Mouse (Mus musculus): Measurements from ENCODE around the gene Arhgap22. TPM values are rescaled to one million over a fixed set of nuclear protein-coding genes. Genes with fewer than 3 reads are reported as not detected.

Gene Arhgap22
- polyA plus RNA-seq, 1 experiment: 28.1 TPM

- no peak for DNase-seq
- H3K4me1 ChIP-seq (ENCODE audit: control insufficient read depth, insufficient read depth, low read length): no peaks in the 10 kb centered on the region
- H3K4me3 ChIP-seq (replicated peaks; ENCODE audit: extremely low read depth, low read depth, low read length): no peak overlapping the region
- WGBS: 86% methylated on average over 21 of the region's 21 CpGs
- TF ChIP-seq POLR2A (IDR thresholded peaks at IDR 0.05; ENCODE audit: borderline replicate concordance, extremely low read depth, low read depth, low read length) (no peak), CTCF (IDR thresholded peaks at IDR 0.05; ENCODE audit: insufficient read depth, low read length) (no peak)
Measured at GRCm38 (mm10) chr14:33189849-33190423, 23.9 kb upstream of the Arhgap22 start.

GRCm38 (mm10) chr14:33190646-33191045 lies 23.2 kb upstream of the Arhgap22 start:
- WGBS: 65% methylated on average over 1 of the region's 1 CpGs
- H3K4me3 ChIP-seq (replicated peaks; ENCODE audit: extremely low read depth, low read depth, low read length): no peak overlapping the region
- TF ChIP-seq CTCF (IDR thresholded peaks at IDR 0.05; ENCODE audit: insufficient read depth, low read length): no peak
- no peak for TF ChIP-seq POLR2A (IDR thresholded peaks at IDR 0.05; ENCODE audit: borderline replicate concordance, extremely low read depth, low read depth, low read length)
- H3K4me1 ChIP-seq (ENCODE audit: control insufficient read depth, insufficient read depth, low read length): no peaks in the 10 kb centered on the region
- DNase-seq: no peak

GRCm38 (mm10) chr14:33193762-33194161 lies 20.1 kb upstream of the Arhgap22 start:
- no peaks in the 10 kb centered on the region for H3K4me1 ChIP-seq (ENCODE audit: control insufficient read depth, insufficient read depth, low read length)
- H3K4me3 ChIP-seq (replicated peaks; ENCODE audit: extremely low read depth, low read depth, low read length): no peak overlapping the region

GRCm38 (mm10) chr14:33194241-33194640 lies 19.6 kb upstream of the Arhgap22 start:
- no peak for DNase-seq
- 67% methylated on average over 3 of the region's 3 CpGs for WGBS
- H3K4me3 ChIP-seq (replicated peaks; ENCODE audit: extremely low read depth, low read depth, low read length): no peak overlapping the region
- no peaks in the 10 kb centered on the region for H3K4me1 ChIP-seq (ENCODE audit: control insufficient read depth, insufficient read depth, low read length)
- TF ChIP-seq POLR2A (IDR thresholded peaks at IDR 0.05; ENCODE audit: borderline replicate concordance, extremely low read depth, low read depth, low read length) (no peak), CTCF (IDR thresholded peaks at IDR 0.05; ENCODE audit: insufficient read depth, low read length) (no peak)

More at GRCm38 (mm10) chr14:33193762-33194161, 20.1 kb upstream of the Arhgap22 start:
- DNase-seq: no peak
- TF ChIP-seq POLR2A (IDR thresholded peaks at IDR 0.05; ENCODE audit: borderline replicate concordance, extremely low read depth, low read depth, low read length) (no peak), CTCF (IDR thresholded peaks at IDR 0.05; ENCODE audit: insufficient read depth, low read length) (no peak)

GRCm38 (mm10) chr14:33202161-33202560 lies 11.7 kb upstream of the Arhgap22 start:
- no peaks in the 10 kb centered on the region for H3K4me1 ChIP-seq (ENCODE audit: control insufficient read depth, insufficient read depth, low read length)
- TF ChIP-seq CTCF (IDR thresholded peaks at IDR 0.05; ENCODE audit: insufficient read depth, low read length) (no peak), POLR2A (IDR thresholded peaks at IDR 0.05; ENCODE audit: borderline replicate concordance, extremely low read depth, low read depth, low read length) (no peak)
- DNase-seq: no peak
- H3K4me3 ChIP-seq (replicated peaks; ENCODE audit: extremely low read depth, low read depth, low read length): no peak overlapping the region
- 65% methylated on average over 4 of the region's 4 CpGs for WGBS

- WGBS: 69% methylated on average over 6 of the region's 6 CpGs
- no peak overlapping the region for H3K4me3 ChIP-seq (replicated peaks; ENCODE audit: extremely low read depth, low read depth, low read length)
- no peak for TF ChIP-seq CTCF (IDR thresholded peaks at IDR 0.05; ENCODE audit: insufficient read depth, low read length)
- no peak for TF ChIP-seq POLR2A (IDR thresholded peaks at IDR 0.05; ENCODE audit: borderline replicate concordance, extremely low read depth, low read depth, low read length)
- no peaks in the 10 kb centered on the region for H3K4me1 ChIP-seq (ENCODE audit: control insufficient read depth, insufficient read depth, low read length)
- DNase-seq: no peak
Measured at GRCm38 (mm10) chr14:33202885-33203284, 10.9 kb upstream of the Arhgap22 start.

GRCm38 (mm10) chr14:33203777-33204176 lies 10.0 kb upstream of the Arhgap22 start:
- no peak overlapping the region for H3K4me3 ChIP-seq (replicated peaks; ENCODE audit: extremely low read depth, low read depth, low read length)
- WGBS: 77% methylated on average over 14 of the region's 14 CpGs
- no peak for TF ChIP-seq CTCF (IDR thresholded peaks at IDR 0.05; ENCODE audit: insufficient read depth, low read length)
- no peak for TF ChIP-seq POLR2A (IDR thresholded peaks at IDR 0.05; ENCODE audit: borderline replicate concordance, extremely low read depth, low read depth, low read length)
- H3K4me1 ChIP-seq (ENCODE audit: control insufficient read depth, insufficient read depth, low read length): no peaks in the 10 kb centered on the region
- no peak for DNase-seq

- no peaks in the 10 kb centered on the region for H3K4me1 ChIP-seq (ENCODE audit: control insufficient read depth, insufficient read depth, low read length)
- no peak overlapping the region for H3K4me3 ChIP-seq (replicated peaks; ENCODE audit: extremely low read depth, low read depth, low read length)
- WGBS: 41% methylated on average over 24 of the region's 24 CpGs
- TF ChIP-seq CTCF (IDR thresholded peaks at IDR 0.05; ENCODE audit: insufficient read depth, low read length): no peak
- TF ChIP-seq POLR2A (IDR thresholded peaks at IDR 0.05; ENCODE audit: borderline replicate concordance, extremely low read depth, low read depth, low read length): no peak
- no peak for DNase-seq
Measured at GRCm38 (mm10) chr14:33205280-33205965, 8.4 kb upstream of the Arhgap22 start.

GRCm38 (mm10) chr14:33207011-33207410 lies 6.8 kb upstream of the Arhgap22 start:
- Histone ChIP-seq H3K4me3 (replicated peaks; ENCODE audit: extremely low read depth, low read depth, low read length) (no peak overlapping the region), H3K4me1 (ENCODE audit: control insufficient read depth, insufficient read depth, low read length) (no peaks in the 10 kb centered on the region)
- WGBS: 15% methylated on average over 2 of the region's 2 CpGs
- DNase-seq: no peak
- no peak for TF ChIP-seq POLR2A (IDR thresholded peaks at IDR 0.05; ENCODE audit: borderline replicate concordance, extremely low read depth, low read depth, low read length)
- peak; percentile 51 for TF ChIP-seq CTCF (IDR thresholded peaks at IDR 0.05; ENCODE audit: insufficient read depth, low read length)

GRCm38 (mm10) chr14:33208331-33208730 lies 5.5 kb upstream of the Arhgap22 start:
- DNase-seq: no peak
- no peak overlapping the region for H3K4me3 ChIP-seq (replicated peaks; ENCODE audit: extremely low read depth, low read depth, low read length)
- TF ChIP-seq POLR2A (IDR thresholded peaks at IDR 0.05; ENCODE audit: borderline replicate concordance, extremely low read depth, low read depth, low read length) (no peak), CTCF (IDR thresholded peaks at IDR 0.05; ENCODE audit: insufficient read depth, low read length) (no peak)
- no peaks in the 10 kb centered on the region for H3K4me1 ChIP-seq (ENCODE audit: control insufficient read depth, insufficient read depth, low read length)
- WGBS: 34% methylated on average over 5 of the region's 5 CpGs

Measured in lung, adult 2 months (tissue).